Mouse (Mus musculus): ENCODE data around the gene Slc8a1.

GRCm38 (mm10) chr17:81738311-81738755, at the start of gene Slc8a1:
- TF ChIP-seq CTCF (IDR thresholded peaks at IDR 0.05) (no peak), EP300 (IDR thresholded peaks at IDR 0.05) (no peak)

All from lung, postnatal 0 days (tissue).